Mouse (Mus musculus): Measurements from ENCODE around the gene Dnaaf3.

DNA sequence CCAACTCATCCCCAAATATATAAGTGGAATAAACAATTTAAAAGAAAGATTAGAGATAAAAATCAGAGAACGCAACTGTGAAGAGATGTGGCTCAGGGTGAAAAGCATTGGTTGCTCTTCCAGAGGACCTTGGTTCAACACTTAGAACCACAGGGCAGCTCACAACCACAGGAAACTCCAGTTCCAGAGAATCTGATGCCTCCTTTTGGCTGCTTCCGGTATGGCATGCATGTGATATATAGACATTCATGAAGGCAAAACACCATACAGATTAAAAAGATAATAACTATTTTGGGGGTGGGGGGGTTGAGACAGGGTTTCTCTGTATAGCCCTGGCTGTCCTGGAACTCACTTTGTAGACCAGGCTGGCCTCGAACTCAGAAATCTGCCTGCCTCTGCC lies 30.4 kb upstream of the Dnaaf3 start:
- no peak for TF ChIP-seq POLR2A (IDR thresholded peaks at IDR 0.05; ENCODE audit: low read depth, low read length)
- no peak for TF ChIP-seq CTCF (IDR thresholded peaks at IDR 0.05; ENCODE audit: extremely low read depth, insufficient read depth, insufficient read length, insufficient replicate concordance)

All from spleen, adult 2 months (tissue).